Mouse (Mus musculus) bone marrow, adult 2 months (tissue): Measurements from ENCODE around the gene Adprhl2.

Experiments
- CTCF ChIP-seq: fragments of 200-500 bp; IDR thresholded peaks from 2 replicates; pipeline ENCODE4 v1.5.1; 2011; ENCODE audit warnings: low read length, control low read depth; ENCODE audit not compliant: control insufficient read depth, insufficient read depth
- POLR2A ChIP-seq: fragments of 200-500 bp; IDR thresholded peaks from 2 replicates; pipeline ENCODE4 v1.6.1; 2011; ENCODE audit warnings: low read depth, mild to moderate bottlenecking, control low read depth, low read length, borderline replicate concordance; ENCODE audit not compliant: control insufficient read depth

- no peak for TF ChIP-seq CTCF
- TF ChIP-seq POLR2A: no peak
Observed at GRCm38 (mm10) chr4:126281706-126282105, 39.8 kb downstream of the Adprhl2 start.
